Mouse (Mus musculus) B cell, adult 2 months (primary cell): ENCODE measurements around the gene Wipf2.

ENCODE experiments used
- DNase-seq, 2 experiments: peaks; one replicate each; pipeline ENCODE4 v3.0.0; 2022

Wipf2 gene

DNA sequence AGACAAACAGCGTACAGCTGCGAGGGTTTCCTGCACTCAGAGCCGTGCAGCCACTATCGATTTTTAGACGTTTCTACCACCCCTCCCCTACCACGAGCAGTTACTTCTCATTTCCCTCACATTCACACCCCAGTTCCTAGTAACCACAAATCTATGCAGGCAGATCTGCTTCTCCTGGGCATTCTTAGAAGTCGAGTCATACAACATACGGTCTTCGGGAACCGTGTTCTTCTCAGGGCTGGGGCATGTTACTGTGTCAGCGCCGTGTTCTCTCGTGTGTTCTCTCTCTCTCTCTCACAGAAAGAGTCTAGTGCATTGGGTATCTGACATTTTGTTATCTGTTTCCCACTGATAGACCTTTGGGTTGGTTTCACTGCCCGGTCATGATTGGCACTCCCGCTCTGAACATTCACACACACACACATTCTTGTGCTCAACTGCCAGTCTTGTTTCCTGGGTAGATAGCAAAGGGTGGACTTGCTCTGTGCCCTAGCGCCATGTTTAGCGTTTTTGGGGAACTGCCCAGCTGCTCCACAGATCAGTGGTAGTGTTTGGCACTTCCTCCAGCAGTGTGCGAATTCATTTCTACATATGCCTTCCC, 84.6 kb downstream of the Wipf2 start:
- DNase-seq = peak; percentile 51 to 57

- DNase-seq = peak; percentile 44 to 53
Observed at GRCm38 (mm10) chr11:98949242-98949957, 86.0 kb downstream of the Wipf2 start.

DNA sequence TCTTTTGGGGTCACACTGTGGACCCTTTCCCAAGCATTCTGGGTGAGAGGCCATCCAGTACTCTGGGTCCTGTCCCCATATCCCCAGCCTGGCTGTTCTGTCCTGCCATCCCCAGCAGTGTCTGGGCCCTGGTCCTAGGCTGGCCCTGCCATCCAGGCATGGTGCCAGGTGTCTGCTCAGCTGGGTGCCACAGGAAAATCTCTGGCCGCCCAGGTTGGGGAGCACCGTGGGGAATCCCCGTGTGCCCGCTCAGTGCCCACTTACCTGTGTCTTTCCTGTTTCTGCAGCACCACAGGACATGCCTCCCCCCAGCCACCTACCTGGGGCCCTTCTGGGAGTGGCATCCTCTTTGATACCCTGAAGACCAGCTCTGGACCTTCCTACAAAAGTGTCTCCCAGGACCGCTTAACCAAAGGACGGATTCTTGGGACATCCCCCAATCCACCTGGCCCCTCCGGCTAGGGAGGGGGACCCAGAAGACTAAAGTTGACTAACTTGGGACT, 86.6 kb downstream of the Wipf2 start:
- no peak for DNase-seq

GRCm38 (mm10) chr11:98950484-98950883, 87.0 kb downstream of the Wipf2 start:
- DNase-seq = no peak

- no peak for DNase-seq
Observed at GRCm38 (mm10) chr11:98951026-98951906, 87.8 kb downstream of the Wipf2 start.

DNA sequence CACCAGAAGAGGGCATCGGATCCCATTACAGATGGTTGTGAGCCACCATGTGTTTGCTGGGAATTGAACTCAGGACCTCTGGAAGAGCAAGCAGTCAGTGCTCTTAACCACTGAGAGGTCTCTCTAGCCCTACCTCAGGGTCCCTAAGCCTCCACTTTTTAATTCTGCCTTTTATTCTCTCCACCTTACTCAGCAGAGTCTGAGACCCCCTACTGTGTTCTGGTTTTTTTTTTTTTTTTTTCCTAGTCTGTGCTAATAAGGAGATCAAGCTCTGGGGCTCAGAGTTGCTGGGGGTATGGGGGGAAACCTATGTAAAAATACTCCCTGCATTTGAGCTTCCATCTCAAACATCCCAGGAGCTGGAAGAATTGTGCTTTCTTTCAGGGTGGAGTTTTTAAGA, 88.7 kb downstream of the Wipf2 start:
- DNase-seq = no peak

DNA sequence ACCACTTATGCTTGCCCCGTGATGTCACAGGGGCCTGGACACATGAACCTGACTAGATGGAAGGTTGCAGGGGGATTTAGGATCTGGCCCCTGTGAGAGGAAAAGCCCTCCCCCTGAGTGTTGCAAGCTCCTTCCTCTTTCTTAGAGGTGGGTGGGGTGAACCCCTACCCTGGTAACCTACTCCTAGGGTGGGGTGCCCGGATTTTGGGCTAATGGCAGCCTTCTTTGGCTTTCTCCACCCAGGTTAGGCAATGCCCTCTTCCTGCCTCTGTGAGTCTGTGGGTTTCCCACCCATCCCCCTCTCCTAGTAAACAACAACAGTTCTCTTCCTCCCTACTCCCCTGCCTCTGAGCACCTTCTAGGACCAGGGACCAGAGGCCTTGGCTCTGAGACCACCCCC, 89.3 kb downstream of the Wipf2 start:
- DNase-seq = peak; percentile 30 to 41

DNA sequence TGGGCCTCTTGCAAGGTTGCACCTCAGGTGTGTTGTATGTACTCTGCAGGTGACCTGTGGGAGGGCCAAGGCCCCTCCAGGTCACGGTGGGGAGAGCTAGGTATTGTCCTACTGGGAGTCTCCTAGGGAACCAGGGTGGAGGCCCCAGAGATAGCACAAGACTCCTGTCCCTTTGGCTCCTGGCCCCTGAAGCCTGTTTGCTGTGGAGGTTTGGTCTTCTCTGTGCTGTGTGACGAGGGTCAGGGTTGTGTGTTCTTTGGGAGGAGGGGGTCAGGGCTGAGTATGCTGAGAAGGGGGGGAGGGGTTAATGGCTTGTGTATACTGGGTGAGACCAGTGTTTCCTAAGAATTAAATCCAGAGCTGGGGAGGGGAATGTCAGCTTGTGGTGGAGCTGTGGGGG, 89.9 kb downstream of the Wipf2 start:
- no peak for DNase-seq

- DNase-seq = no peak
Observed at GRCm38 (mm10) chr11:98953835-98954320, 90.4 kb downstream of the Wipf2 start.

GRCm38 (mm10) chr11:98954373-98954772, 90.9 kb downstream of the Wipf2 start:
- DNase-seq = peak; percentile 81
